Mouse (Mus musculus) liver, embryonic 11.5 days (tissue): ENCODE data around the gene Setmar. TPM values are rescaled to one million over a fixed set of nuclear protein-coding genes. Genes with fewer than 3 reads are reported as not detected.

Experiments
- ATAC-seq: fragments of 200-750 bp; cut with Nextera tagmentation; replicated peaks from 2 replicates; pipeline ENCODE4 v1.8.0; 2017; ENCODE audit warnings: moderate number of reproducible peaks, mild to moderate bottlenecking, moderate TSS enrichment, moderate library complexity; ENCODE audit not compliant: low FRiP score
- DNase-seq: peaks from one replicate; pipeline ENCODE4 v3.0.0-alpha.2; 2017; ENCODE audit warnings: low spot score
- H3K27ac ChIP-seq: fragments of 300-500 bp; sonication (generic); 2 replicates; pipeline ENCODE4 v1.5.1; 2014; ENCODE audit warnings: mild to moderate bottlenecking, low read depth, low read length, control low read depth
- H3K27me3 ChIP-seq: fragments of 300-500 bp; sonication (generic); replicated peaks from 2 replicates; pipeline ENCODE4 v1.6.1; 2014; ENCODE audit warnings: low read length, mixed read lengths; ENCODE audit not compliant: control insufficient read depth, insufficient read depth
- H3K36me3 ChIP-seq: fragments of 300-500 bp; sonication (generic); 2 replicates; pipeline ENCODE4 v1.6.1; 2014; ENCODE audit warnings: mild to moderate bottlenecking, low read length, moderate library complexity, mixed read lengths; ENCODE audit not compliant: control insufficient read depth, insufficient read depth
- H3K4me1 ChIP-seq: fragments of 300-500 bp; sonication (generic); replicated peaks from 2 replicates; pipeline ENCODE4 v1.6.1; 2014; ENCODE audit warnings: low read length, mixed read lengths; ENCODE audit not compliant: control insufficient read depth, insufficient read depth
- H3K4me2 ChIP-seq: fragments of 300-500 bp; sonication (generic); 2 replicates; pipeline ENCODE4 v1.6.1; 2014; ENCODE audit warnings: mild to moderate bottlenecking, control low read depth, moderate library complexity
- H3K4me3 ChIP-seq: fragments of 300-500 bp; sonication (generic); 2 replicates; pipeline ENCODE4 v1.5.1; 2014; ENCODE audit warnings: low read depth, low read length, control low read depth
- H3K9ac ChIP-seq: fragments of 300-500 bp; sonication (generic); 2 replicates; pipeline ENCODE4 v1.6.1; 2014; ENCODE audit warnings: low read depth, low read length, control low read depth
- H3K9me3 ChIP-seq: fragments of 300-500 bp; sonication (generic); 2 replicates; pipeline ENCODE4 v1.6.1; 2016; ENCODE audit warnings: low read length, inconsistent platforms, mixed read lengths; ENCODE audit not compliant: control insufficient read depth
- WGBS: fragments of 180-500 bp; shearing (Covaris S2); extraction: QIAGEN DNeasy Blood & Tissue Kit; methylation state at CpG from one replicate; pipeline ENCODE4 v1.1.7; 2014; 5-methylcytosine and 5-hydroxymethylcytosine counted together
- polyA plus RNA-seq: library from polyadenylated mRNA; unstranded; fragments of >200 nt; fragmentation: Nextera tagmentation; extraction: Ambion mirVana; gene quantifications from 2 replicates; pipeline ENCODE4 v1.2.1, GENCODE M21; 2014

Setmar gene
- polyA plus RNA-seq, 1 experiment from 2014 or later: 5.3 TPM

GRCm38 (mm10) chr6:108073071-108073470 lies 8.2 kb downstream of the Setmar start:
- no peaks in the 10 kb centered on the region for H3K9me3 ChIP-seq
- DNase-seq: no peak
- H3K36me3 ChIP-seq: 0 out of 2 replicates have a peak, but pooled peaks cover 4% of the 10 kb centered on the region
- H3K27ac ChIP-seq: no peak overlapping the region
- no peak overlapping the region for H3K4me3 ChIP-seq
- H3K4me2 ChIP-seq: no peak overlapping the region
- no peaks in the 10 kb centered on the region for H3K4me1 ChIP-seq
- 76% methylated on average over 5 of the region's 5 CpGs for WGBS
- H3K27me3 ChIP-seq: no peaks in the 10 kb centered on the region
- no peak for ATAC-seq
- no peak overlapping the region for H3K9ac ChIP-seq

- Histone ChIP-seq H3K9ac (no peak overlapping the region), H3K9me3 (no peaks in the 10 kb centered on the region), H3K4me3 (no peak overlapping the region), H3K4me2 (no peak overlapping the region), H3K4me1 (no peaks in the 10 kb centered on the region), H3K36me3 (0 out of 2 replicates have a peak, but pooled peaks cover 4% of the 10 kb centered on the region), H3K27me3 (no peaks in the 10 kb centered on the region), H3K27ac (no peak overlapping the region)
- no peak for DNase-seq
- 88% methylated on average over 2 of the region's 2 CpGs for WGBS
- no peak for ATAC-seq
These were observed 9.1 kb downstream of the Setmar start for GRCm38 (mm10) chr6:108073931-108074330.

- no peak overlapping the region for H3K9ac ChIP-seq
- WGBS: 87% methylated on average over 10 of the region's 10 CpGs
- ATAC-seq: no peak
These were observed 9.8 kb downstream of the Setmar start for GRCm38 (mm10) chr6:108074624-108075023.

GRCm38 (mm10) chr6:108075857-108076256 lies 11.0 kb downstream of the Setmar start:
- WGBS: 90% methylated on average over 7 of the region's 7 CpGs

More at GRCm38 (mm10) chr6:108074624-108075023, 9.8 kb downstream of the Setmar start:
- no peak for DNase-seq
- Histone ChIP-seq H3K4me2 (no peak overlapping the region), H3K9me3 (no peaks in the 10 kb centered on the region), H3K36me3 (0 out of 2 replicates have a peak, but pooled peaks cover 4% of the 10 kb centered on the region), H3K27ac (no peak overlapping the region), H3K4me3 (no peak overlapping the region), H3K4me1 (no peaks in the 10 kb centered on the region), H3K27me3 (no peaks in the 10 kb centered on the region)

GRCm38 (mm10) chr6:108091296-108091695 lies 26.5 kb downstream of the Setmar start:
- Histone ChIP-seq H3K27me3 (no peaks in the 10 kb centered on the region), H3K27ac (no peak overlapping the region), H3K9me3 (no peaks in the 10 kb centered on the region), H3K4me3 (no peak overlapping the region), H3K4me2 (no peak overlapping the region), H3K36me3 (no peaks in the 10 kb centered on the region), H3K4me1 (no peaks in the 10 kb centered on the region), H3K9ac (no peak overlapping the region)
- DNase-seq: no peak
- no peak for ATAC-seq
- 47% methylated on average over 1 of the region's 1 CpGs for WGBS

More at GRCm38 (mm10) chr6:108075857-108076256, 11.0 kb downstream of the Setmar start:
- Histone ChIP-seq H3K9ac (no peak overlapping the region), H3K4me2 (no peak overlapping the region), H3K4me3 (no peak overlapping the region), H3K27me3 (no peaks in the 10 kb centered on the region), H3K27ac (no peak overlapping the region), H3K4me1 (no peaks in the 10 kb centered on the region), H3K9me3 (no peaks in the 10 kb centered on the region), H3K36me3 (0 out of 2 replicates have a peak, but pooled peaks cover 4% of the 10 kb centered on the region)
- ATAC-seq: no peak
- no peak for DNase-seq

GRCm38 (mm10) chr6:108092646-108093045 lies 27.8 kb downstream of the Setmar start:
- Histone ChIP-seq H3K9ac (no peak overlapping the region), H3K36me3 (no peaks in the 10 kb centered on the region), H3K9me3 (no peaks in the 10 kb centered on the region), H3K4me2 (no peak overlapping the region), H3K27ac (no peak overlapping the region), H3K27me3 (no peaks in the 10 kb centered on the region), H3K4me1 (no peaks in the 10 kb centered on the region), H3K4me3 (no peak overlapping the region)
- DNase-seq: no peak
- 78% methylated on average over 3 of the region's 3 CpGs for WGBS
- ATAC-seq: no peak

- no peak overlapping the region for H3K9ac ChIP-seq
- WGBS: 76% methylated on average over 3 of the region's 3 CpGs
- no peak for DNase-seq
- no peak for ATAC-seq
- no peak overlapping the region for H3K4me2 ChIP-seq
- no peaks in the 10 kb centered on the region for H3K4me1 ChIP-seq
- no peaks in the 10 kb centered on the region for H3K9me3 ChIP-seq
- H3K4me3 ChIP-seq: no peak overlapping the region
- H3K36me3 ChIP-seq: no peaks in the 10 kb centered on the region
- H3K27ac ChIP-seq: no peak overlapping the region
- no peaks in the 10 kb centered on the region for H3K27me3 ChIP-seq
These were observed 28.6 kb downstream of the Setmar start for GRCm38 (mm10) chr6:108093449-108093848.

GRCm38 (mm10) chr6:108095445-108095844 lies 30.6 kb downstream of the Setmar start:
- DNase-seq (no peak), ATAC-seq (no peak)
- Histone ChIP-seq H3K27me3 (no peaks in the 10 kb centered on the region), H3K9me3 (no peaks in the 10 kb centered on the region), H3K4me1 (no peaks in the 10 kb centered on the region), H3K36me3 (no peaks in the 10 kb centered on the region), H3K4me3 (no peak overlapping the region), H3K9ac (no peak overlapping the region), H3K4me2 (no peak overlapping the region), H3K27ac (no peak overlapping the region)
- 86% methylated on average over 5 of the region's 5 CpGs for WGBS

GRCm38 (mm10) chr6:108098171-108098845 lies 33.5 kb downstream of the Setmar start:
- H3K36me3 ChIP-seq: no peaks in the 10 kb centered on the region
- no peak overlapping the region for H3K4me2 ChIP-seq
- no peak overlapping the region for H3K27ac ChIP-seq
- no peak overlapping the region for H3K9ac ChIP-seq
- DNase-seq (no peak), ATAC-seq (peak; percentile 65)
- H3K4me3 ChIP-seq: no peak overlapping the region
- H3K9me3 ChIP-seq: no peaks in the 10 kb centered on the region
- no peaks in the 10 kb centered on the region for H3K27me3 ChIP-seq
- H3K4me1 ChIP-seq: no peaks in the 10 kb centered on the region
- 18% methylated on average over 9 of the region's 9 CpGs for WGBS
